Mouse (Mus musculus): ENCODE data around the gene Prickle2.

DNA sequence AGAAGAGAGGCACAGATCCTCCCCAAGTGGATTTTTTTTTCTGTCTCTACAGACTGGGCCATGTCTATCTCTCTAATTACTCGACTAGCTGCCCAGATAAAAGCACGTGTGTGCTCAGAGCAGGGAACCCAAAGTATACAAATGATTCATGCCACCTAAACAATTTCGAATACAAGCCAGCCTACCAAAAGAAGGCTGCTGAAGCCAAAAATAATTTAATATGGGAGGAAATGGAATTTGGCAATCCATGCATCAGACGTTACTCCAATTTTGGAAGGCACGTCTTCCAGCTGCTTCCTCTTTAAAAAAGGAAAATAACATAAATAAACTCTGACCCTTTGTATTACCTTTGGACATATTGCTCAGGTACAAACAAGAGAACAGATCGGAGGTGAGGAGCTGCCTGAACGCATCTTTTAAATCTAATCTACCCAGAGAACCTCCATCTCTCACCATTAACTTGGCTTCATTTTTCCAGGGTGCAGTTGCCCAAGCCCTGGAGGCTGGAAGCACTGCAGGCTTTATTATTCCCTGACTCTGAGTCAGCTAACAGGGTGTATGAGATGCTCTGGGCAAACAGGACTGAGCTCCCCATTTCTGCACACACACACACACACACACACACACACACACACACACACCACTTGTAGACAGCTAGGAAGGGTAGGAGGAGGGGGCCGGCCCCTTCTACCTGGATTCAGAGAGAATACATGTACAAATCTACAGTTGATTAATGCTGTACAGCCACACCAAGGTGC is 172.5 kb downstream of the Prickle2 start:
- TF ChIP-seq POLR2AphosphoS5 (IDR thresholded peaks at IDR 0.05; ENCODE audit: insufficient replicate concordance, low read depth, low read length) (no peak), CTCF (IDR thresholded peaks at IDR 0.05; ENCODE audit: low read depth, low read length) (no peak), GATA1 (IDR thresholded peaks at IDR 0.05; ENCODE audit: borderline replicate concordance, low read length) (no peak), TAL1 (conservative IDR thresholded peaks at IDR 0.05; ENCODE audit: low read depth, low read length) (no peak), GATA2 (IDR thresholded peaks at IDR 0.05; ENCODE audit: borderline replicate concordance, low read depth, low read length) (no peak)

Measured in G1E (cell line).